Mouse (Mus musculus): Measurements from ENCODE around the gene H2-DMb1. TPM values are rescaled to one million over a fixed set of nuclear protein-coding genes. Genes with fewer than 3 reads are reported as not detected.

H2-DMb1 gene
- total and polyA plus RNA-seq, 3 experiments: 60.7 to 147 (median 102) TPM

DNA sequence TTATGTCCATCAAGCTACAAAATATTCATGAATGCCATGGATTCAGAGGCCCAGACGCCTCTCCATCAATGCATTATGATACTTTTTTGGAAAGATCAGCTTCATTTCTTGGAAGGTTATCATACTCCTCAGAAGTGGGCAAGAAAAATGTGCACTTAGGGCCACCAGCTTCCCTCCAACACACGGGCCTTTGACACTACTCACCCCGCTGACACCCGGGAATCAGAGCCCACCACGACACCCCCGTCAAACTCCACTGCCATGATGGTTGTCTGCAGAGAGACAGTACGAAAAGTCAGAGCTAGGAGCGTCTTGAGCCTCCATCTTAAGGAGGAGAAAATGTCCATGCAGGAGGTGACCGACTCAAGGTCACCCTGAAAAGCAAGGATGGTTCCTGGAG, 32.7 kb downstream of the H2-DMb1 start:
- DNase-seq (ENCODE audit: extremely low read depth): no peak
- peak overlapping the region; percentile 98; the same call in 1 of the 2 replicates for H3K27ac ChIP-seq (ENCODE audit: insufficient read depth, low read depth)
- H3K4me3 ChIP-seq (replicated peaks in 1 of 3; ENCODE audit: low read depth in 2 of 3, low read length in 2 of 3, poor library complexity in 1 of 3): peak overlapping the region; percentile 98 to 100 (median 99)
- in situ Hi-C loops (cut with MboI; ENCODE audit: low pct_ligation_motif_present, low pct_unique_long_range_greater_than_20kb, low sequenced_read_pairs): no loop called here
- H3K9me3 ChIP-seq (replicated peaks; ENCODE audit: low read length): no peaks in the 10 kb centered on the region
- peak overlapping the region; percentile 100 for H3K9ac ChIP-seq (ENCODE audit: insufficient read depth, low read depth)
- H3K27me3 ChIP-seq (replicated peaks): no peaks in the 10 kb centered on the region
- peaks cover 35 to 58% of the 10 kb centered on the region in 2 experiments for H3K36me3 ChIP-seq (replicated peaks in 1 of 2; ENCODE audit: control insufficient read depth in 1 of 2, insufficient read depth in 1 of 2, low read length in 1 of 2)
- peak; percentile 64; the same call in 1 of the 2 replicates for TF ChIP-seq CHD1 (IDR thresholded peaks at IDR 0.05; ENCODE audit: low read depth, low read length)
- TF ChIP-seq ZMIZ1 (IDR thresholded peaks at IDR 0.05; ENCODE audit: low read depth, low read length): no peak
- TF ChIP-seq MYC (IDR thresholded peaks at IDR 0.05; ENCODE audit: low read depth, low read length): 0 out of 2 replicates have a peak, but pooled peaks have one; percentile 8
- H3K4me1 ChIP-seq (ENCODE audit: control insufficient read depth in 1 of 2, insufficient read depth in 2 of 2): peaks cover 20 to 56% of the 10 kb centered on the region in 2 experiments
- H3K79me2 ChIP-seq (replicated peaks; ENCODE audit: control insufficient read depth, extremely low read depth, insufficient read depth, poor library complexity, severe bottlenecking): peaks cover 71% of the 10 kb centered on the region
- dilution Hi-C loops (cut with MboI; ENCODE audit: extremely low pct_ligation_motif_present, extremely low pct_unique_long_range_greater_than_20kb, low sequenced_read_pairs): no loop called here
- H3K4me2 ChIP-seq (ENCODE audit: insufficient read depth, low read depth, poor library complexity, severe bottlenecking): peak overlapping the region; percentile 63

DNA sequence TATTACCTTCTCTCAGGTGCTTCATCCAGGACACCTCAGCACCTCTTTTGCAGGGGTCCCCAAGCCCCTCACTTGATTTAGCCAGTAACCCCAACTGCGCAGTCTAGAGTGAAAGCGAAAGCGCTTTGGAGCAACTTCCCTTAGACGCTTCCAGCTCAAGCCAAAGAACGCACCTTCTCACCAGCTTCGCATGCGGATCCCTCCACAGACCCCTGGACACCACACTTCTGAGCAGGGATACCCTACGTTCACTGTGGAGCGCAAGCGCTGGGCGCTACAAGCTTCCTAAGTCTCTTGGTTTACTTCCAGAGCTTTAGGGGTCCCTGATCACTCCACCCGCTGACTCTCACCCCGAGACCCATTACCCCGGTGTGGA, 34.0 kb downstream of the H2-DMb1 start:
- in situ Hi-C loops (cut with MboI; ENCODE audit: low pct_ligation_motif_present, low pct_unique_long_range_greater_than_20kb, low sequenced_read_pairs) (no loop called here), dilution Hi-C loops (cut with MboI; ENCODE audit: extremely low pct_ligation_motif_present, extremely low pct_unique_long_range_greater_than_20kb, low sequenced_read_pairs) (no loop called here)
- Histone ChIP-seq H3K36me3 (replicated peaks in 1 of 2; ENCODE audit: control insufficient read depth in 1 of 2, insufficient read depth in 1 of 2, low read length in 1 of 2) (peaks cover 46 to 61% of the 10 kb centered on the region in 2 experiments), H3K9me3 (replicated peaks; ENCODE audit: low read length) (no peaks in the 10 kb centered on the region), H3K4me2 (ENCODE audit: insufficient read depth, low read depth, poor library complexity, severe bottlenecking) (peak overlapping the region; percentile 63; the same call in 1 of the 2 replicates), H3K27ac (ENCODE audit: insufficient read depth, low read depth) (peak overlapping the region; percentile 98), H3K4me1 (ENCODE audit: control insufficient read depth in 1 of 2, insufficient read depth in 2 of 2) (peaks cover 25 to 59% of the 10 kb centered on the region in 2 experiments), H3K4me3 (replicated peaks in 1 of 3; ENCODE audit: low read depth in 2 of 3, low read length in 2 of 3, poor library complexity in 1 of 3) (peak overlapping the region; percentile 98 to 100 (median 99)), H3K27me3 (replicated peaks) (no peaks in the 10 kb centered on the region), H3K9ac (ENCODE audit: insufficient read depth, low read depth) (peak overlapping the region; percentile 100), H3K79me2 (replicated peaks; ENCODE audit: control insufficient read depth, extremely low read depth, insufficient read depth, poor library complexity, severe bottlenecking) (peaks cover 84% of the 10 kb centered on the region)
- TF ChIP-seq JUND (conservative IDR thresholded peaks at IDR 0.05; ENCODE audit: low read depth, low read length): no peak
- 0 out of 2 replicates have a peak, but pooled peaks have one; percentile 9 for TF ChIP-seq MAZ (IDR thresholded peaks at IDR 0.05; ENCODE audit: low read depth, low read length)
- TF ChIP-seq TBP (conservative IDR thresholded peaks at IDR 0.05; ENCODE audit: low read depth, low read length): 0 out of 2 replicates have a peak, but pooled peaks have one; percentile 11
- no peak for DNase-seq (ENCODE audit: extremely low read depth)

DNA sequence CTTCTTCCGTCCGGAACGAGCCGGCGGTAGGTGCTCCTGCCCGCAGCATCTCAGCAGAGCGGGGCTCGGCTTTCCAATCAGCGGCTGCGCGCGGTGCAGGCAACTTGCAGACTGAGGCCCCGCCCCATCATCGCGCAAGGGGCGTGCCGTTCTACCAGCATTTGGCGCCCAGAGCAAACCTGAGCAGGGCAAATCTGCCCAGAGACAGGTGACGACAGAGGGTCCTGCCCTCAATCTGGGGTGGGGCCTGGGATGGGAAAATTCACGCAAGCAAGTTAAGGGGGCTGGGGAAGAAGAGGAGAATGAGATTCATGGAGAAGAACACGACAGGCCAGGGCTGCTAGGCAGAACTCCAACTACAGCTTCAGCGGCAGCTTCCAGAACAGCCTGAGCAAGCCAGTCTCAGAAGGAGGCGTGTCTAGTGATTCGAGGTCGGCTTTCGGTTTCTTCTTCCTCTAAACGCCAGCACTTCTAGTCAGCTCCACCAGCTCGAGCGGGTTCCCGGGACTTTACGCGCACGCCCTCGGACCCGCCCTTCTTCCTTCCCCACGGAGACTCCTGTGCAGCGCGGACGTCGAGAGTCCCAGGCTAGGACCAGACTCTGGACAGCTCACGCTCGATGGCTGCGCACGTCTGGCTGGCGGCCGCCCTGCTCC, 34.5 kb downstream of the H2-DMb1 start, which contains the start of the genes Tap1 and Psmb9:
TSS of gene Tap1 (plus strand) at position 293 of the 656 bp plus-strand sequence.
TSS of gene Psmb9 (minus strand) at position 504 of the 656 bp plus-strand sequence.
- Histone ChIP-seq H3K27ac (ENCODE audit: insufficient read depth, low read depth) (peak within 1 kb of the TSS; percentile 98), H3K4me2 (ENCODE audit: insufficient read depth, low read depth, poor library complexity, severe bottlenecking) (peak within 1 kb of the TSS; percentile 63), H3K9me3 (replicated peaks; ENCODE audit: low read length) (no peaks in the 10 kb centered on the region), H3K4me3 (replicated peaks in 1 of 3; ENCODE audit: low read depth in 2 of 3, low read length in 2 of 3, poor library complexity in 1 of 3) (peak within 1 kb of the TSS; percentile 98 to 100 (median 99)), H3K9ac (ENCODE audit: insufficient read depth, low read depth) (peak within 1 kb of the TSS; percentile 100), H3K79me2 (replicated peaks; ENCODE audit: control insufficient read depth, extremely low read depth, insufficient read depth, poor library complexity, severe bottlenecking) (peaks cover 86% of the 10 kb centered on the region), H3K36me3 (replicated peaks in 1 of 2; ENCODE audit: control insufficient read depth in 1 of 2, insufficient read depth in 1 of 2, low read length in 1 of 2) (peaks cover 43 to 61% of the 10 kb centered on the region in 2 experiments), H3K27me3 (replicated peaks) (no peaks in the 10 kb centered on the region), H3K4me1 (ENCODE audit: control insufficient read depth in 1 of 2, insufficient read depth in 2 of 2) (peaks cover 25 to 57% of the 10 kb centered on the region in 2 experiments)
- in situ Hi-C loops (cut with MboI; ENCODE audit: low pct_ligation_motif_present, low pct_unique_long_range_greater_than_20kb, low sequenced_read_pairs) (no loop called here), dilution Hi-C loops (cut with MboI; ENCODE audit: extremely low pct_ligation_motif_present, extremely low pct_unique_long_range_greater_than_20kb, low sequenced_read_pairs) (no loop called here)
- DNase-seq (ENCODE audit: extremely low read depth): peak; percentile 97
- TF ChIP-seq PAX5 (IDR thresholded peaks at IDR 0.05; ENCODE audit: low read length) (no peak), ZKSCAN1 (IDR thresholded peaks at IDR 0.05; ENCODE audit: borderline replicate concordance, low read depth, low read length) (no peak), GABPA (IDR thresholded peaks at IDR 0.05; ENCODE audit: insufficient replicate concordance, low read depth, low read length) (no peak), E2F4 (IDR thresholded peaks at IDR 0.05; ENCODE audit: insufficient replicate concordance, low read depth, low read length) (peak; percentile 71; the same call in 1 of the 2 replicates), ZMIZ1 (IDR thresholded peaks at IDR 0.05; ENCODE audit: low read depth, low read length) (peak; percentile 70; the same call in 1 of the 2 replicates), KAT2A (IDR thresholded peaks at IDR 0.05; ENCODE audit: insufficient replicate concordance, low read length) (no peak), USF1 (IDR thresholded peaks at IDR 0.05; ENCODE audit: low read depth, low read length) (no peak), JUND (conservative IDR thresholded peaks at IDR 0.05; ENCODE audit: low read depth, low read length) (no peak), EP300 (IDR thresholded peaks at IDR 0.05; ENCODE audit: low read length) (no peak), ZC3H11A (IDR thresholded peaks at IDR 0.05; ENCODE audit: low read depth, low read length) (no peak), TCF12 (IDR thresholded peaks at IDR 0.05; ENCODE audit: low read depth, low read length) (peak; percentile 81), RCOR1 (conservative IDR thresholded peaks at IDR 0.05; ENCODE audit: low read depth, low read length) (no peak; the same call in 1 of the 2 replicates), POLR2A (IDR thresholded peaks at IDR 0.05; ENCODE audit: low read depth, low read length) (peak; percentile 80), MXI1 (IDR thresholded peaks at IDR 0.05; ENCODE audit: low read depth, low read length) (peak; percentile 67), JUN (IDR thresholded peaks at IDR 0.05; ENCODE audit: insufficient read depth, low read depth, low read length) (no peak), ELF1 (IDR thresholded peaks at IDR 0.05; ENCODE audit: low read depth, low read length) (peak; percentile 16), BHLHE40 (IDR thresholded peaks at IDR 0.05; ENCODE audit: low read depth, low read length) (peak; percentile 3; the same call in 1 of the 2 replicates), CTCF (conservative IDR thresholded peaks at IDR 0.05 in 1 of 2, IDR thresholded peaks at IDR 0.05 in 1 of 2; ENCODE audit: low read depth in 2 of 2, low read length in 2 of 2) (no peak), USF2 (conservative IDR thresholded peaks at IDR 0.05; ENCODE audit: low read depth, low read length) (no peak), UBTF (IDR thresholded peaks at IDR 0.05; ENCODE audit: low read depth, low read length) (no peak)
